8 mouse cellular contexts compared by ENCODE assay signal in genomic region chr10:6694218-6694850, GRCm38 (mm10).
DNase-seq lines count a peak whose midpoint lies in the region; ATAC-seq and TF ChIP-seq lines count a peak whose summit lies in the region.

No protein-coding gene starts in this region.

- 56% methylated on average over 13 of the region's 13 CpGs for WGBS in embryonic facial prominence, embryonic 11.5 days
- WGBS in heart, embryonic 12.5 days, result 53% methylated on average over 13 of the region's 13 CpGs
- 53% methylated on average over 13 of the region's 13 CpGs for WGBS in lung, adult 2 months

- no peak for ATAC-seq in embryonic facial prominence, embryonic 11.5 days (replicated peaks; ENCODE audit: insufficient number of reproducible peaks, low FRiP score, low TSS enrichment, low read depth)
- no peak for ATAC-seq in heart, embryonic 12.5 days (ENCODE audit: insufficient number of reproducible peaks, low FRiP score)

- peak; percentile 70 for DNase-seq in ES-CJ7 (ENCODE audit: low read depth, low spot score)
- peak; percentile 59 for DNase-seq in adrenal gland, postnatal 14 days
- DNase-seq in embryonic facial prominence, embryonic 11.5 days (ENCODE audit: low spot score), result peak; percentile 76
- DNase-seq in kidney, postnatal 14 days, result peak; percentile 31
- peak; percentile 11 for DNase-seq in lung, adult 2 months
- peak; percentile 22 for DNase-seq in retina, adult 2 months (ENCODE audit: low read depth, low spot score)
- no peak for DNase-seq in natural killer cell, adult 2 months (ENCODE audit: low spot score in 2 of 2)

- no peaks in the 10 kb centered on the region for H3K4me1 ChIP-seq in embryonic facial prominence, embryonic 11.5 days (ENCODE audit: control insufficient read depth, insufficient read depth, low read length)
- no peaks in the 10 kb centered on the region for H3K4me1 ChIP-seq in heart, embryonic 12.5 days (replicated peaks)
- H3K4me1 ChIP-seq in lung, adult 2 months (ENCODE audit: control insufficient read depth, insufficient read depth, low read length), result no peaks in the 10 kb centered on the region

- H3K4me3 ChIP-seq in embryonic facial prominence, embryonic 11.5 days (ENCODE audit: low read depth, low read length), result no peak overlapping the region
- peak overlapping the region; percentile 21; the same call in 1 of the 2 replicates for H3K4me3 ChIP-seq in heart, embryonic 12.5 days
- no peak overlapping the region for H3K4me3 ChIP-seq in lung, adult 2 months (replicated peaks; ENCODE audit: extremely low read depth, low read depth, low read length)

- H3K9ac ChIP-seq in embryonic facial prominence, embryonic 11.5 days (replicated peaks; ENCODE audit: low read length), result no peak overlapping the region
- no peak overlapping the region for H3K9ac ChIP-seq in heart, embryonic 12.5 days

- peak; percentile 70 for TF ChIP-seq CTCF in lung, adult 2 months (IDR thresholded peaks at IDR 0.05; ENCODE audit: insufficient read depth, low read length)

- no peaks in the 10 kb centered on the region for H3K9me3 ChIP-seq in embryonic facial prominence, embryonic 11.5 days (replicated peaks; ENCODE audit: control insufficient read depth, low read length)
- no peaks in the 10 kb centered on the region for H3K9me3 ChIP-seq in heart, embryonic 12.5 days (replicated peaks)

- no peak overlapping the region for H3K4me2 ChIP-seq in embryonic facial prominence, embryonic 11.5 days (ENCODE audit: low read depth, low read length)
- H3K4me2 ChIP-seq in heart, embryonic 12.5 days, result peak overlapping the region; percentile 49

- TF ChIP-seq POLR2A in lung, adult 2 months (IDR thresholded peaks at IDR 0.05; ENCODE audit: borderline replicate concordance, extremely low read depth, low read depth, low read length), result no peak

- H3K27ac ChIP-seq in embryonic facial prominence, embryonic 11.5 days (replicated peaks; ENCODE audit: low read depth, low read length), result no peak overlapping the region
- H3K27ac ChIP-seq in heart, embryonic 12.5 days (ENCODE audit: poor library complexity, severe bottlenecking), result no peak overlapping the region

- no peaks in the 10 kb centered on the region for H3K36me3 ChIP-seq in embryonic facial prominence, embryonic 11.5 days (replicated peaks; ENCODE audit: control insufficient read depth, insufficient read depth, low read depth, low read length)
- no peaks in the 10 kb centered on the region for H3K36me3 ChIP-seq in heart, embryonic 12.5 days

- no peaks in the 10 kb centered on the region for H3K27me3 ChIP-seq in embryonic facial prominence, embryonic 11.5 days (ENCODE audit: control insufficient read depth, insufficient read depth, low read length)
- H3K27me3 ChIP-seq in heart, embryonic 12.5 days (replicated peaks), result no peaks in the 10 kb centered on the region

Comparison
In these comparisons a context has a peak if more than half of its experiments do, and no peak if none do; other contexts are left out.
1. DNase-seq: peak in ES-CJ7 (single experiment), adrenal gland, postnatal 14 days (single experiment), embryonic facial prominence, embryonic 11.5 days (single experiment), kidney, postnatal 14 days (single experiment), lung, adult 2 months (single experiment) and retina, adult 2 months (single experiment); none in natural killer cell, adult 2 months (0 of 2).